Mouse (Mus musculus): ENCODE measurements around the gene Il25. TPM values are rescaled to one million over a fixed set of nuclear protein-coding genes. Genes with fewer than 3 reads are reported as not detected.
"Not testable (repeated sequence)": the region's sequence is repeated elsewhere in the genome, so short reads cannot be mapped to it uniquely, and the experiment has no call there.

Il25 gene
- polyA plus RNA-seq, 1 experiment from 2014 or later: 1.6 TPM

GRCm38 (mm10) chr14:54945975-54946704 lies 13.6 kb downstream of the Il25 start:
- Histone ChIP-seq H3K27ac (replicated peaks) (no peak overlapping the region), H3K27me3 (no peaks in the 10 kb centered on the region), H3K9ac (no peak overlapping the region), H3K36me3 (no peaks in the 10 kb centered on the region), H3K4me3 (no peak overlapping the region), H3K4me2 (no peak overlapping the region), H3K4me1 (replicated peaks) (no peaks in the 10 kb centered on the region), H3K9me3 (no peaks in the 10 kb centered on the region)
- no peak for ATAC-seq (ENCODE audit: low read depth)
- 87% methylated on average over 19 of the region's 19 CpGs for whole genome bisulfite sequencing

GRCm38 (mm10) chr14:54947008-54947407 lies 14.5 kb downstream of the Il25 start:
- H3K27ac ChIP-seq (replicated peaks); H3K4me3 ChIP-seq; ATAC-seq (ENCODE audit: low read depth); H3K36me3 ChIP-seq; H3K4me1 ChIP-seq (replicated peaks); H3K4me2 ChIP-seq; H3K9ac ChIP-seq; H3K27me3 ChIP-seq; H3K9me3 ChIP-seq: not testable (repeated sequence)
- WGBS: 90% methylated on average over 11 of the region's 11 CpGs

GRCm38 (mm10) chr14:54948781-54949180 lies 16.3 kb downstream of the Il25 start:
- no peak overlapping the region for H3K27ac ChIP-seq (replicated peaks)
- 89% methylated on average over 9 of the region's 9 CpGs for WGBS
- no peaks in the 10 kb centered on the region for H3K36me3 ChIP-seq
- no peak overlapping the region for H3K4me2 ChIP-seq
- H3K27me3 ChIP-seq: no peaks in the 10 kb centered on the region
- no peak overlapping the region for H3K9ac ChIP-seq
- H3K9me3 ChIP-seq: no peaks in the 10 kb centered on the region
- no peak overlapping the region for H3K4me3 ChIP-seq
- no peak for ATAC-seq (ENCODE audit: low read depth)
- H3K4me1 ChIP-seq (replicated peaks): no peaks in the 10 kb centered on the region

DNA sequence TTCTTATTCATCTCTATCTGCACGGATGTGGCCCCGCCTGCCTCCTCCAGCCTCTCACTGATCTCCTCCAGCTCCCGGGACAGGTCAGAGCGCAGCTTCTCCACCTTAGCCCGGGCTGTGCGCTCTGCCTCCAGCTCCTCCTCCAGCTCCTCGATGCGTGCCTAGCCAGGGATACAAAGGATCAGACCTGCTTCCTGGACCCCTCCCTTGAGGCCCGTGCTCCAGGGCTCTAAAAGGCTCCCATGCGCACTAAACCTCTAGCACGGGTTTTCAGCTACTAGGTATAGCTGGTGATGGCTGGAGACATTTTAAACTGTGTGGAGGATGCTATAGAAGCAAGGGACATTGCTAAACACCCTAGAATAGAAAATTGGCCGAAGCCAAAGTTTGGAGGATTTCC lies 18.0 kb downstream of the Il25 start:
- H3K4me3 ChIP-seq: no peak overlapping the region
- H3K9ac ChIP-seq: no peak overlapping the region
- H3K4me1 ChIP-seq (replicated peaks): no peaks in the 10 kb centered on the region
- no peaks in the 10 kb centered on the region for H3K27me3 ChIP-seq
- no peaks in the 10 kb centered on the region for H3K9me3 ChIP-seq
- H3K27ac ChIP-seq (replicated peaks): no peak overlapping the region
- no peak overlapping the region for H3K4me2 ChIP-seq
- no peak for ATAC-seq (ENCODE audit: low read depth)
- no peaks in the 10 kb centered on the region for H3K36me3 ChIP-seq
- 64% methylated on average over 12 of the region's 12 CpGs for WGBS

DNA sequence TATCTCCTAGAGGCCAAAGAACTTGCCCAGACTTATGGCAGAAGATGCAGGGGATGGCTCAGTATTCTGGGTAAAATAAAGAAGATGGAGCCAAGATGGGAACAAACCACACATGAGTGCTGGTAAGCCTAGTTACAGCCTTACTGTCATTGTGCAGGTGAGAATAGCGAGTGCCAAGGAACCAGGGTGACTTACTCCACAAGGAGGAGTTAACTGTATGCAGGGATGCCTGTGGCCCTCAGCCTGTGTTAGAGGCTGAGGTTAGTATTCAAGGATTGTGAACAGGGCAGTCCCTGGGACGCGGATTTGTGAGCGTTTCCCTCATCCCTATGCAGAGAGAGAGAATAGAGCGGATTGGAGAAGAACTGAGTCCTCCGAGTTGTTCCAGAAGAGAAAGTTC lies 19.1 kb downstream of the Il25 start:
- Histone ChIP-seq H3K4me2 (no peak overlapping the region), H3K4me1 (replicated peaks) (no peaks in the 10 kb centered on the region), H3K9me3 (no peaks in the 10 kb centered on the region), H3K27ac (replicated peaks) (no peak overlapping the region), H3K4me3 (no peak overlapping the region), H3K27me3 (no peaks in the 10 kb centered on the region), H3K36me3 (no peaks in the 10 kb centered on the region), H3K9ac (no peak overlapping the region)
- 93% methylated on average over 6 of the region's 6 CpGs for WGBS
- no peak for ATAC-seq (ENCODE audit: low read depth)

DNA sequence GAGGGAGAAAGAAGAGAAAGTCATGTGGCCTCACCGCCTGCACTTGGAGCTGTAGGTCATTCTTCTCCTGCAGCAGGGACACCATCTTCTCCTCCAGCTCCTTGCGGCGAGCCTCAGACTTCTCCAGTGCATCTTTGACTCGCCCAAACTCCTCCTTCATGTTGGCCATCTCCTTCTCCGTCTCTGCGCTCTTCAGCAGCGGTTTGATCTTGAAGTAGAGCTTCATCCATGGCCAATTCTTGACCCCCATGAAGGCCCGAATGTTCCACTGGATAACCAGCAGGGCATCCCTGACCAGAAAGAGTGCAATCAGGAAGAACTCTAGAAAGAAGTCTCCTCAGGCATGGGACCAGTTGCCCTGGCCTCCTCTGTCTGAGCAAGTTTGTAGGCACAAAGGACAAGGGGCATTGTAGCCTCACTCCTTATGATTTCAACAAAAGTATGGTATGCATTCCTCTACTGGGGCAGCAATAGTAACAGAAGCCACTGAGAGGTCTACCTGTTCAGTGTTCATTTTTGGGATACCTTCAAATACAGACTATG lies 21.2 kb downstream of the Il25 start:
- 90% methylated on average over 8 of the region's 8 CpGs for WGBS
- H3K36me3 ChIP-seq: no peaks in the 10 kb centered on the region
- ATAC-seq (ENCODE audit: low read depth): no peak

DNA sequence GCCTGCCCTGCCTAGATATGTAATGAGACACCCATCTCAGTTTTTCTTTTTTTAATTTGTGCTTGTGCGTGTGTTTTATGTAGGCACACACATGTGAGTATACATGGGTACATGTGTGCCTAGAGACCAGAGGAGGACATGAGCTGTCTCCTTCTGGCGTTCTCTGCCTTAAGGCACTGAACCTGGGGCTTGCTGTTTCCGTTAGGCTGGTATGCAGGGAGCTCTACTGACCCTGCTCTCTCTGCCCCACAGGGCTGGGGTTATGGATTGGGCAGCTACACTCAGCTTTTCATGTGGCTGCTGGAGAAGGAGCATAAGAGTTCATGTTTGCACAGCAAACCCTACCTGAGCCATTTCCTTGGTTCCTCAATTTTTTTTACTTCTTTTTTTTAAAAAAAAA lies 22.0 kb downstream of the Il25 start:
- Histone ChIP-seq H3K4me2 (no peak overlapping the region), H3K9me3 (no peaks in the 10 kb centered on the region), H3K36me3 (no peaks in the 10 kb centered on the region), H3K4me1 (replicated peaks) (no peaks in the 10 kb centered on the region), H3K4me3 (no peak overlapping the region), H3K27ac (replicated peaks) (no peak overlapping the region), H3K27me3 (no peaks in the 10 kb centered on the region), H3K9ac (no peak overlapping the region)
- no peak for ATAC-seq (ENCODE audit: low read depth)
- 91% methylated on average over 3 of the region's 3 CpGs for WGBS

More for the DNA sequence above, 21.2 kb downstream of the Il25 start:
- Histone ChIP-seq H3K4me3 (no peak overlapping the region), H3K27ac (replicated peaks) (no peak overlapping the region), H3K9ac (no peak overlapping the region), H3K4me1 (replicated peaks) (no peaks in the 10 kb centered on the region), H3K9me3 (no peaks in the 10 kb centered on the region), H3K27me3 (no peaks in the 10 kb centered on the region), H3K4me2 (no peak overlapping the region)

DNA sequence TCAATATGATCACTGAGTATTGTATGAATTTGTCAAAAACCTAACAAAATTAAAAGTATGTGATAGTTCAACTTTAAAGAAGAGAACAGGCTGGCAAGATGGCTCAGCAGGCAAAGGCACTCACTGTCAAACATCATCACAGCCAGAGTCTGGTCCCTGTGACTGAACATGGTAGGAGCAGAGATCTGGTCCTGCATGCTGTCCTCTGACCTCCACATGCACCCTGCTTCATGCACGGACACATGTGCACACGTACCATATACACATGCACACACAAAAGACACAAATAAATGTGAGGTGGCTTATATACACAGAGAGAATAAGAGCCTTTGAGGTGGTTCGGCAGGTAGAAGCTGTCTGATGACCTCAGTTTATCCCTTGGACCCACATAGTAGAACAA lies 23.0 kb downstream of the Il25 start:
- Histone ChIP-seq H3K27me3 (no peaks in the 10 kb centered on the region), H3K9me3 (no peaks in the 10 kb centered on the region), H3K4me2 (no peak overlapping the region), H3K4me1 (replicated peaks) (no peaks in the 10 kb centered on the region), H3K27ac (replicated peaks) (no peak overlapping the region), H3K36me3 (no peaks in the 10 kb centered on the region), H3K9ac (no peak overlapping the region), H3K4me3 (no peak overlapping the region)
- WGBS: 86% methylated on average over 3 of the region's 3 CpGs
- ATAC-seq (ENCODE audit: low read depth): no peak

GRCm38 (mm10) chr14:54956533-54956932 lies 24.0 kb downstream of the Il25 start:
- no peak for ATAC-seq (ENCODE audit: low read depth)
- no peaks in the 10 kb centered on the region for H3K36me3 ChIP-seq
- no peaks in the 10 kb centered on the region for H3K27me3 ChIP-seq

DNA sequence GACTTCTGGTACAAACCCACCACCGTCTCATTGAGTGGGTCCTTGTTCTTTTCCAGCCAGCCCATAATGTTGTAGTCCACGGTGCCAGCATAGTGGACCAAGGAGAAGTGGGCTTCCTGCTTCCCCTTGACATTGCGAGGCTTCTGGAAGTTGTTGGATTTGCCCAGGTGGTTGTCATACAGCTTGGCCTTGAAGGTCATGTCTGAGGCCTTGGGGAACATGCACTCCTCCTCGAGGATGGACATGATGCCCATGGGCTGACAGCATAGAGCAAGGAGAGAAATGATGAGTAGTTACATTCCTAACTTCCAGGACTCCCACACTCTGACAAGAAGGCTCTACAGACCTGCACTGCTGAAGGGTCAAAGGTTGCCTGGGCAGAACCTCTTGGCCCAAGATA lies 26.0 kb downstream of the Il25 start:
- 84% methylated on average over 4 of the region's 4 CpGs for WGBS
- Histone ChIP-seq H3K9ac (no peak overlapping the region), H3K27me3 (no peaks in the 10 kb centered on the region), H3K9me3 (no peaks in the 10 kb centered on the region), H3K4me3 (no peak overlapping the region), H3K4me1 (replicated peaks) (no peaks in the 10 kb centered on the region), H3K4me2 (no peak overlapping the region), H3K27ac (replicated peaks) (no peak overlapping the region), H3K36me3 (no peaks in the 10 kb centered on the region)
- ATAC-seq (ENCODE audit: low read depth): no peak

More at GRCm38 (mm10) chr14:54956533-54956932, 24.0 kb downstream of the Il25 start:
- Histone ChIP-seq H3K4me3 (no peak overlapping the region), H3K4me1 (replicated peaks) (no peaks in the 10 kb centered on the region), H3K27ac (replicated peaks) (no peak overlapping the region), H3K9ac (no peak overlapping the region), H3K9me3 (no peaks in the 10 kb centered on the region), H3K4me2 (no peak overlapping the region)
- WGBS: 87% methylated on average over 9 of the region's 9 CpGs

- Histone ChIP-seq H3K4me3 (no peak overlapping the region), H3K27me3 (no peaks in the 10 kb centered on the region), H3K36me3 (no peaks in the 10 kb centered on the region), H3K27ac (replicated peaks) (no peak overlapping the region), H3K4me1 (replicated peaks) (no peaks in the 10 kb centered on the region), H3K9ac (no peak overlapping the region), H3K9me3 (no peaks in the 10 kb centered on the region), H3K4me2 (no peak overlapping the region)
- 94% methylated on average over 3 of the region's 3 CpGs for WGBS
- ATAC-seq (ENCODE audit: low read depth): no peak
These were observed 26.7 kb downstream of the Il25 start for GRCm38 (mm10) chr14:54959197-54959596.

DNA sequence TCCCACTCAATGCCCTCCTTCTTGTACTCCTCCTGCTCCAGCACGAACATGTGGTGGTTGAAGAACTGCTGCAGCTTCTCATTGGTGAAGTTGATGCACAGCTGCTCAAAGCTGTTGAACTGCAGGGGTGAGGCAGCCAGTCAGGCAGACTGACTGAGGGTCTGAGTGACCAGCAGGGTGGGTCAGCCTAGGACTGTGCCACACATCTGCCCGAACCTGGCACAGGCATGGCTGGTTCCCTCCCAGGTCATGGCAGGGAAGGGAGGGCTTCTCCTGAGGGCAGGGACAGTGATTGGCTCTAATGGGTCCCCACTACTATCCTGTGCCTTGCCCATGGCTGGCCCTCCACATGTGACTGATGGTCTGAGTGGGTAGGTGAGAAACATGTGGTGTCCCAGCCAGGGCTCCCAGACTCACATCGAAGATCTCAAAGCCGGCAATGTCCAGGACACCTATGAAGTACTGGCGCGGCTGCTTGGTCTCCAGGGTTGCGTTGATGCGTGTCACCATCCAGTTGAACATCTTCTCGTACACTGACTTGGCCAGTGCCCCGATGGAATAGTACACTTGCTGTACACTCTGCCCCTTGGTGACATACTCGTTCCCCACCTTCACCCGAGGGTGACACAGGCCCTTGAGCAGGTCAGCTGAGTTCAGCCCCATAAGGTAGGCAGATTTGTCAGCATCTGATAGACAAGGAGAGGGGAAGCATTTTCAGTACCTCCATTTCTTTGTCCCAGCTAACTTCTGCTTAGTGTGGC lies 27.5 kb downstream of the Il25 start:
- H3K9ac ChIP-seq; H3K9me3 ChIP-seq; H3K4me1 ChIP-seq (replicated peaks); H3K27ac ChIP-seq (replicated peaks); H3K36me3 ChIP-seq; H3K4me2 ChIP-seq; H3K27me3 ChIP-seq; ATAC-seq (ENCODE audit: low read depth); H3K4me3 ChIP-seq: not testable (repeated sequence)
- WGBS: 93% methylated on average over 12 of the region's 12 CpGs
